In genomic region chr7:139833532-139833931, GRCm38 (mm10) we compare ENCODE assay signal across 11 mouse cellular contexts. TPM values are rescaled to one million over a fixed set of nuclear protein-coding genes. Genes with fewer than 3 reads are reported as not detected.
DNase-seq lines count a peak whose midpoint lies in the region; ATAC-seq lines count a peak whose summit lies in the region.
"Had no signal": no experiment of that assay in that cellular context is flagged by ENCODE, and none has a peak within 500 bp of the region (broad histone marks: within the 10 kb centered on the region; RNA-seq: fewer than 3 reads in every experiment).

No protein-coding gene starts in this region.

- peak overlapping the region; percentile 56 for H3K9ac ChIP-seq in forebrain, embryonic 13.5 days
- H3K9ac ChIP-seq: liver, embryonic 13.5 days had no signal

- H3K4me2 ChIP-seq in forebrain, embryonic 13.5 days, result peak overlapping the region; percentile 72
- H3K4me2 ChIP-seq: liver, embryonic 13.5 days had no signal

- ATAC-seq in forebrain, embryonic 13.5 days, result no peak

- no peak overlapping the region for H3K27ac ChIP-seq in heart, embryonic 10.5 days
- peak overlapping the region; percentile 85; the same call in 1 of the 2 replicates for H3K27ac ChIP-seq in forebrain, embryonic 13.5 days
- H3K27ac ChIP-seq in midbrain, embryonic 10.5 days (replicated peaks), result peak overlapping the region; percentile 84
- H3K27ac ChIP-seq: liver, embryonic 13.5 days had no signal

- H3K4me3 ChIP-seq in heart, embryonic 10.5 days, result peak overlapping the region; percentile 40
- peak overlapping the region; percentile 41 for H3K4me3 ChIP-seq in forebrain, embryonic 13.5 days
- peak overlapping the region; percentile 51 for H3K4me3 ChIP-seq in midbrain, embryonic 10.5 days
- H3K4me3 ChIP-seq: erythroblast, embryonic 14.5 days; liver, embryonic 13.5 days had no signal

- peaks cover 66% of the 10 kb centered on the region for H3K27me3 ChIP-seq in heart, embryonic 10.5 days (ENCODE audit: insufficient read depth, poor library complexity, severe bottlenecking)
- H3K27me3 ChIP-seq in forebrain, embryonic 13.5 days, result peaks cover 17% of the 10 kb centered on the region
- H3K27me3 ChIP-seq in midbrain, embryonic 10.5 days (ENCODE audit: low read depth, poor library complexity, severe bottlenecking), result peaks cover 48% of the 10 kb centered on the region

- H3K4me1 ChIP-seq in heart, embryonic 10.5 days, result peaks cover 14% of the 10 kb centered on the region
- H3K4me1 ChIP-seq in forebrain, embryonic 13.5 days, result peaks cover 37% of the 10 kb centered on the region
- peaks cover 57% of the 10 kb centered on the region for H3K4me1 ChIP-seq in midbrain, embryonic 10.5 days
- H3K4me1 ChIP-seq: liver, embryonic 13.5 days had no signal

- 31% methylated on average over 5 of the region's 5 CpGs for WGBS in heart, embryonic 10.5 days
- 30% methylated on average over 5 of the region's 5 CpGs for WGBS in forebrain, embryonic 13.5 days
- 27% methylated on average over 5 of the region's 5 CpGs for WGBS in midbrain, embryonic 10.5 days

- no peak for DNase-seq in heart, embryonic 10.5 days (ENCODE audit: low spot score)
- DNase-seq in heart, postnatal 10 days, result no peak
- peak; percentile 13 to 47 for DNase-seq in adrenal gland, postnatal 36 days
- no peak for DNase-seq in midbrain, embryonic 10.5 days (ENCODE audit: low spot score)
- no peak for DNase-seq in MN1 (ENCODE audit: low spot score)
- no peak for DNase-seq in right cerebral cortex, postnatal 4 days
- DNase-seq in ovary, adult 18-20 months (ENCODE audit: low spot score), result no peak
- DNase-seq: liver, embryonic 13.5 days had no signal

- intact Hi-C loops in heart, postnatal 10 days (cut with DNase I), result no loop called here

- no peaks in the 10 kb centered on the region for H3K9me3 ChIP-seq in heart, embryonic 10.5 days
- H3K9me3 ChIP-seq in forebrain, embryonic 13.5 days (replicated peaks), result no peaks in the 10 kb centered on the region
- H3K9me3 ChIP-seq in midbrain, embryonic 10.5 days (replicated peaks), result no peaks in the 10 kb centered on the region
- H3K9me3 ChIP-seq: liver, embryonic 13.5 days had no signal

- H3K36me3 ChIP-seq in heart, embryonic 10.5 days, result no peaks in the 10 kb centered on the region
- H3K36me3 ChIP-seq in forebrain, embryonic 13.5 days (ENCODE audit: poor library complexity, severe bottlenecking), result no peaks in the 10 kb centered on the region
- H3K36me3 ChIP-seq in midbrain, embryonic 10.5 days, result no peaks in the 10 kb centered on the region
- H3K36me3 ChIP-seq: liver, embryonic 13.5 days had no signal

RNA-seq across cellular contexts. Expression of gene Adgra1, which starts 0.4 kb away (rescaled TPM):
- polyA plus RNA-seq in heart, embryonic 10.5 days (2016; fragmentation: Nextera tagmentation; extraction: Ambion mirVana), result 0.24 TPM in 1 of 2 replicates, not detected in the other
- not detected for total RNA-seq in heart, postnatal 10 days (2021)
- 1 to 10 TPM; 2.2 to 3.9 TPM for total RNA-seq in adrenal gland, postnatal 36 days (2021)
- polyA plus RNA-seq in forebrain, embryonic 13.5 days (2015; fragmentation: Nextera tagmentation; extraction: Ambion mirVana), result 12.7 and 13.7 TPM in 2 replicates
- polyA plus RNA-seq in midbrain, embryonic 10.5 days (2016; fragmentation: Nextera tagmentation; extraction: Ambion mirVana), result 9.1 and 17.1 TPM in 2 replicates
- total RNA-seq: MEL had no signal
- polyA plus RNA-seq: erythroblast, embryonic 14.5 days; liver, embryonic 13.5 days had no signal

Comparison
In these comparisons a context has a peak if more than half of its experiments do, and no peak if none do; other contexts are left out.
1. DNase-seq: peak in adrenal gland, postnatal 36 days (2 of 2); none in heart, embryonic 10.5 days (single experiment), heart, postnatal 10 days (0 of 2), midbrain, embryonic 10.5 days (single experiment), MN1 (single experiment), right cerebral cortex, postnatal 4 days (single experiment) and ovary, adult 18-20 months (single experiment).
2. Peak in every context shown above with its lines, with median percentiles within 50 percentile points of each other: H3K4me3 ChIP-seq.